Mouse (Mus musculus) heart, postnatal 0 days (tissue): ENCODE data around the gene Slc6a21. TPM values are rescaled to one million over a fixed set of nuclear protein-coding genes. Genes with fewer than 3 reads are reported as not detected.

ENCODE experiments used
- ATAC-seq: fragments of 200-750 bp; cut with Nextera tagmentation; 2 replicates; pipeline ENCODE4 v1.8.0; 2017; ENCODE audit warnings: low read depth, moderate number of reproducible peaks, moderate library complexity; ENCODE audit not compliant: insufficient read depth
- DNase-seq: peaks from one replicate; pipeline ENCODE4 v3.0.0-alpha.2; 2016; ENCODE audit warnings: low spot score
- H3K27ac ChIP-seq: fragments of 300-500 bp; sonication (generic); 2 replicates; pipeline ENCODE4 v1.5.1; 2014; ENCODE audit warnings: low read depth, mild to moderate bottlenecking
- H3K27me3 ChIP-seq: fragments of 300-500 bp; sonication (generic); 2 replicates; pipeline ENCODE4 v1.6.1; 2014; ENCODE audit warnings: low read length, mixed read lengths; ENCODE audit not compliant: control insufficient read depth, insufficient read depth
- H3K36me3 ChIP-seq: fragments of 300-500 bp; sonication (generic); replicated peaks from 2 replicates; pipeline ENCODE4 v1.6.1; 2014; ENCODE audit warnings: low read length, mixed read lengths; ENCODE audit not compliant: control insufficient read depth, insufficient read depth
- H3K4me1 ChIP-seq: fragments of 300-500 bp; sonication (generic); 2 replicates; pipeline ENCODE4 v1.6.1; 2014; ENCODE audit warnings: antibody characterized with exemption; ENCODE audit not compliant: control insufficient read depth, insufficient read depth
- H3K4me2 ChIP-seq: fragments of 300-500 bp; sonication (generic); 2 replicates; pipeline ENCODE4 v1.6.1; 2014; ENCODE audit warnings: low read depth, mild to moderate bottlenecking, low read length, moderate library complexity
- H3K4me3 ChIP-seq: fragments of 300-500 bp; sonication (generic); 2 replicates; pipeline ENCODE4 v1.5.1; 2014; ENCODE audit warnings: low read depth, low read length
- H3K9ac ChIP-seq: fragments of 300-500 bp; sonication (generic); replicated peaks from 2 replicates; pipeline ENCODE4 v1.6.1; 2014; ENCODE audit warnings: low read depth, low read length, mixed read lengths
- H3K9me3 ChIP-seq: fragments of 300-500 bp; sonication (generic); replicated peaks from 2 replicates; pipeline ENCODE4 v1.6.1; 2016; ENCODE audit warnings: low read length; ENCODE audit not compliant: control insufficient read depth
- CTCF ChIP-seq: IDR thresholded peaks from 2 replicates; pipeline ENCODE4 v1.5.1; 2016; ENCODE audit warnings: antibody characterized with exemption, control low read depth, low read depth
- EP300 ChIP-seq: IDR thresholded peaks from 2 replicates; pipeline ENCODE4 v1.6.1; 2016; ENCODE audit warnings: antibody characterized with exemption, low read depth
- WGBS: fragments of 180-500 bp; shearing (Covaris S2); extraction: QIAGEN DNeasy Blood & Tissue Kit; methylation state at CpG from one replicate; pipeline ENCODE4 v1.1.7; 2014; 5-methylcytosine and 5-hydroxymethylcytosine counted together
- polyA plus RNA-seq: library from polyadenylated mRNA; unstranded; fragments of >200 nt; fragmentation: Nextera tagmentation; extraction: Ambion mirVana; gene quantifications from 2 replicates; pipeline ENCODE4 v1.2.1, GENCODE M21; 2015
- total RNA-seq: library from RNA; depleted of rRNA; stranded (reverse); fragments of >200 nt; gene quantifications from 2 replicates; pipeline ENCODE4 v1.2.3, GENCODE M21; 2014; ENCODE audit warnings: low replicate concordance; rRNA removed

Slc6a21 gene
- total and polyA plus RNA-seq, 2 experiments from 2014 or later, result not detected

DNA sequence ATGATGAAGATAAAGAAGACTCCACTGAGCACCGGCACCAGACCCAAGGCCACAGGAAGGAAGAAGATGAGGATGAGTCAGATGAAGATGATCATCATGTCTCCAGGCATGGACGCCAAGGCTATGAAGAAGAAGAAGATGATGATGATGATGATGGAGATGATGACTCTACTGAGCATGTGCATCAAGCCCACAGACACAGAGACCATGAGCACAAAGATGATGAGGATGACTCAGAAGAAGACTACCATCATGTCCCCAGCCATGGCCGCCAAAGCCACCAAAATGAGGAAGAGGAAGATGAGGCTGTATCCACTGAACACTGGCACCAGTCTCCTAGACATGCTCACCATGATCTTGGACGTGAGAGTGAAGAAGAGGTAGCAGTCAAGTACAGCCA lies 59.0 kb downstream of the Slc6a21 start:
- no peak for ATAC-seq

DNA sequence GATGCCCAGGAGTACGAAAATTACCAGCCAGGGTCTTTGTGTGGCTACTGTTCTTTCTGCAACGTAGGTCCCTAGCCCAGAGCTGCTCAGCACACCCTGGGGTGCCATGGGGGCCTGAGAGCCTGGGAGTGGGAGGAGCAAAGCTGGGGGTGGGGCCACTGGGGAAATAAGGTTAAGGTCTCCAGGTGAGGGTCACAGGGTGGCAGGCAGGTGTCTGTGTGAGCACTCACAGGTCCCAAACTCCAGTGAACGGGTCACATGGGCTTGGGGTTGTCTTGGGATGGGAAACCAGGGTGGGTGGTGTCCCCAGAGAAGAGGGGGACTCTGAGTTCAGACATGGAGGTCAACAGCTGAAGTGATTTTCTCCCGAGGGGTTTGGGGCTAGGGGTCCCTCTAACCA lies 60.2 kb downstream of the Slc6a21 start:
- TF ChIP-seq CTCF (no peak), EP300 (no peak)
- H3K4me3 ChIP-seq, result peak overlapping the region; percentile 32
- peaks cover 48% of the 10 kb centered on the region for H3K4me1 ChIP-seq
- no peak for ATAC-seq
- no peaks in the 10 kb centered on the region for H3K36me3 ChIP-seq
- H3K4me2 ChIP-seq, result peak overlapping the region; percentile 94
- H3K9ac ChIP-seq, result no peak overlapping the region
- no peak for DNase-seq
- no peak overlapping the region for H3K27ac ChIP-seq
- no peaks in the 10 kb centered on the region; the same call in 1 of the 2 replicates for H3K27me3 ChIP-seq
- no peaks in the 10 kb centered on the region for H3K9me3 ChIP-seq
- 14% methylated on average over 4 of the region's 4 CpGs for WGBS

More for the DNA sequence above, 59.0 kb downstream of the Slc6a21 start:
- Histone ChIP-seq H3K27ac (no peak overlapping the region), H3K4me2 (peak overlapping the region; percentile 94), H3K9ac (no peak overlapping the region), H3K4me1 (peaks cover 49% of the 10 kb centered on the region), H3K36me3 (no peaks in the 10 kb centered on the region), H3K9me3 (no peaks in the 10 kb centered on the region), H3K4me3 (no peak overlapping the region), H3K27me3 (no peaks in the 10 kb centered on the region; the same call in 1 of the 2 replicates)
- DNase-seq, result no peak
- no peak for TF ChIP-seq EP300
- no peak for TF ChIP-seq CTCF
- WGBS, result 92% methylated on average over 4 of the region's 4 CpGs

- 8% methylated on average over 14 of the region's 14 CpGs for WGBS
- Histone ChIP-seq H3K27ac (no peak overlapping the region), H3K4me3 (peak overlapping the region; percentile 32), H3K4me2 (peak overlapping the region; percentile 94), H3K36me3 (no peaks in the 10 kb centered on the region), H3K27me3 (no peaks in the 10 kb centered on the region; the same call in 1 of the 2 replicates), H3K4me1 (peaks cover 46% of the 10 kb centered on the region), H3K9me3 (no peaks in the 10 kb centered on the region), H3K9ac (no peak overlapping the region)
- no peak for ATAC-seq
- no peak for DNase-seq
- TF ChIP-seq CTCF, result no peak
- TF ChIP-seq EP300, result no peak
These were observed 61.0 kb downstream of the Slc6a21 start for GRCm38 (mm10) chr7:45338161-45338911.

Other genes starting within 250 kb of the Slc6a21 start
Only the 30 nearest of the 37 such genes appear.
- gene Rcn3, start 185.3 kb upstream of the Slc6a21 start, total RNA-seq, result 125 and 141 TPM in 2 replicates
- 100 and 108 TPM in 2 replicates for gene Rcn3, start 185.3 kb upstream of the Slc6a21 start, polyA plus RNA-seq
- 48.9 and 51.6 TPM in 2 replicates for gene Fcgrt, start 173.7 kb upstream of the Slc6a21 start, total RNA-seq
- gene Fcgrt, start 173.7 kb upstream of the Slc6a21 start, polyA plus RNA-seq, result 59.5 and 67.9 TPM in 2 replicates
- 1,106 and 1,247 TPM in 2 replicates for gene Rps11, start 153.1 kb upstream of the Slc6a21 start, total RNA-seq
- 730 and 757 TPM in 2 replicates for gene Rps11, start 153.1 kb upstream of the Slc6a21 start, polyA plus RNA-seq
- gene Rpl13a, start 148.8 kb upstream of the Slc6a21 start, total RNA-seq, result 1,443 and 1,972 TPM in 2 replicates
- 780 and 809 TPM in 2 replicates for gene Rpl13a, start 148.8 kb upstream of the Slc6a21 start, polyA plus RNA-seq
- 0.19 and 0.23 TPM in 2 replicates for gene Gm45713, start 141.3 kb upstream of the Slc6a21 start, total RNA-seq
- 0.29 and 0.78 TPM in 2 replicates for gene Gm45713, start 141.3 kb upstream of the Slc6a21 start, polyA plus RNA-seq
- gene Flt3l, start 141.1 kb upstream of the Slc6a21 start, total RNA-seq, result 8.1 and 23.3 TPM in 2 replicates
- gene Flt3l, start 141.1 kb upstream of the Slc6a21 start, polyA plus RNA-seq, result 1.8 and 2.0 TPM in 2 replicates
- 142 and 152 TPM in 2 replicates for gene Pih1d1, start 123.2 kb upstream of the Slc6a21 start, total RNA-seq
- gene Pih1d1, start 123.2 kb upstream of the Slc6a21 start, polyA plus RNA-seq, result 56.3 and 60.0 TPM in 2 replicates
- 29.2 and 40.1 TPM in 2 replicates for gene Aldh16a1, start 122.9 kb upstream of the Slc6a21 start, total RNA-seq
- 18.2 and 22.8 TPM in 2 replicates for gene Aldh16a1, start 122.9 kb upstream of the Slc6a21 start, polyA plus RNA-seq
- gene Slc17a7, start 113.6 kb upstream of the Slc6a21 start, total RNA-seq, result 7.5 and 12.7 TPM in 2 replicates
- 4.3 and 5.4 TPM in 2 replicates for gene Slc17a7, start 113.6 kb upstream of the Slc6a21 start, polyA plus RNA-seq
- gene Gfy, start 97.9 kb upstream of the Slc6a21 start, total RNA-seq, result not detected in 2 replicates
- not detected in 2 replicates for gene Gfy, start 97.9 kb upstream of the Slc6a21 start, polyA plus RNA-seq
- not detected in 2 replicates for gene Pth2, start 96.5 kb upstream of the Slc6a21 start, total RNA-seq
- gene Pth2, start 96.5 kb upstream of the Slc6a21 start, polyA plus RNA-seq, result not detected in 2 replicates
- not detected in 2 replicates for gene Ccdc155, start 72.6 kb upstream of the Slc6a21 start, total RNA-seq
- 0.14 and 0.25 TPM in 2 replicates for gene Ccdc155, start 72.6 kb upstream of the Slc6a21 start, polyA plus RNA-seq
- not detected in 2 replicates for gene Dkkl1, start 65.4 kb upstream of the Slc6a21 start, total RNA-seq
- gene Dkkl1, start 65.4 kb upstream of the Slc6a21 start, polyA plus RNA-seq, result 0.27 TPM in 1 of 2 replicates, not detected in the other
- gene Tead2, start 61.8 kb upstream of the Slc6a21 start, total RNA-seq, result 50.6 and 72.2 TPM in 2 replicates
- 41.1 and 42.8 TPM in 2 replicates for gene Tead2, start 61.8 kb upstream of the Slc6a21 start, polyA plus RNA-seq
- 0.97 TPM in 1 of 2 replicates, not detected in the other for gene Cd37, start 38.4 kb upstream of the Slc6a21 start, total RNA-seq
- gene Cd37, start 38.4 kb upstream of the Slc6a21 start, polyA plus RNA-seq, result 1.9 and 2.3 TPM in 2 replicates
- gene Slc6a16, start 36.4 kb upstream of the Slc6a21 start, total RNA-seq, result not detected in 2 replicates
- gene Slc6a16, start 36.4 kb upstream of the Slc6a21 start, polyA plus RNA-seq, result 0.10 TPM in 1 of 2 replicates, not detected in the other
- 15.8 and 44.0 TPM in 2 replicates for gene Trpm4, start 56.3 kb downstream of the Slc6a21 start, total RNA-seq
- 14.2 and 15.2 TPM in 2 replicates for gene Trpm4, start 56.3 kb downstream of the Slc6a21 start, polyA plus RNA-seq
- 38.8 and 39.7 TPM in 2 replicates for gene Hrc, start 57.8 kb downstream of the Slc6a21 start, total RNA-seq
- gene Hrc, start 57.8 kb downstream of the Slc6a21 start, polyA plus RNA-seq, result 43.8 and 45.9 TPM in 2 replicates
- gene Ppfia3, start 89.5 kb downstream of the Slc6a21 start, total RNA-seq, result 0.15 and 1.8 TPM in 2 replicates
- gene Ppfia3, start 89.5 kb downstream of the Slc6a21 start, polyA plus RNA-seq, result 0.58 and 0.68 TPM in 2 replicates
- 0.46 TPM in 1 of 2 replicates, not detected in the other for gene Lin7b, start 93.1 kb downstream of the Slc6a21 start, total RNA-seq
- 2.2 and 2.3 TPM in 2 replicates for gene Lin7b, start 93.1 kb downstream of the Slc6a21 start, polyA plus RNA-seq
- gene Snrnp70, start 118.2 kb downstream of the Slc6a21 start, total RNA-seq, result 141 and 162 TPM in 2 replicates
- gene Snrnp70, start 118.2 kb downstream of the Slc6a21 start, polyA plus RNA-seq, result 79.7 and 80.3 TPM in 2 replicates
- gene Kcna7, start 128.1 kb downstream of the Slc6a21 start, total RNA-seq, result 1.4 and 4.6 TPM in 2 replicates
- 0.42 and 0.54 TPM in 2 replicates for gene Kcna7, start 128.1 kb downstream of the Slc6a21 start, polyA plus RNA-seq
- 2.2 TPM in 1 of 2 replicates, not detected in the other for gene Ntf5, start 136.2 kb downstream of the Slc6a21 start, total RNA-seq
- 0.15 and 0.21 TPM in 2 replicates for gene Ntf5, start 136.2 kb downstream of the Slc6a21 start, polyA plus RNA-seq
- 0.27 TPM in 1 of 2 replicates, not detected in the other for gene Lhb, start 143.3 kb downstream of the Slc6a21 start, total RNA-seq
- not detected in 2 replicates for gene Lhb, start 143.3 kb downstream of the Slc6a21 start, polyA plus RNA-seq
- 109 and 123 TPM in 2 replicates for gene Gys1, start 157.3 kb downstream of the Slc6a21 start, total RNA-seq
- 68.3 and 70.4 TPM in 2 replicates for gene Gys1, start 157.3 kb downstream of the Slc6a21 start, polyA plus RNA-seq
- 76.9 and 106 TPM in 2 replicates for gene Ruvbl2, start 160.6 kb downstream of the Slc6a21 start, total RNA-seq
- gene Ruvbl2, start 160.6 kb downstream of the Slc6a21 start, polyA plus RNA-seq, result 31.0 and 34.2 TPM in 2 replicates
- gene Ftl1, start 182.4 kb downstream of the Slc6a21 start, total RNA-seq, result 1,107 and 1,211 TPM in 2 replicates
- gene Ftl1, start 182.4 kb downstream of the Slc6a21 start, polyA plus RNA-seq, result 2,163 and 2,221 TPM in 2 replicates
- 48.1 and 88.1 TPM in 2 replicates for gene Bax, start 189.4 kb downstream of the Slc6a21 start, total RNA-seq
- gene Bax, start 189.4 kb downstream of the Slc6a21 start, polyA plus RNA-seq, result 99.2 and 101 TPM in 2 replicates
- not detected in 2 replicates for gene Tulp2, start 204.4 kb downstream of the Slc6a21 start, total RNA-seq
- 0.15 and 0.20 TPM in 2 replicates for gene Tulp2, start 204.4 kb downstream of the Slc6a21 start, polyA plus RNA-seq
- 14.2 TPM in 1 of 2 replicates, not detected in the other for gene Gm45808, start 209.3 kb downstream of the Slc6a21 start, total RNA-seq
- 0.18 TPM in 1 of 2 replicates, not detected in the other for gene Gm45808, start 209.3 kb downstream of the Slc6a21 start, polyA plus RNA-seq